Mouse (Mus musculus) bone marrow, adult 2 months (tissue): ENCODE measurements around the gene Cxcr5.

Source experiments
- CTCF ChIP-seq: fragments of 200-500 bp; IDR thresholded peaks from 2 replicates; pipeline ENCODE4 v1.5.1; 2011; ENCODE audit warnings: low read length, control low read depth; ENCODE audit not compliant: control insufficient read depth, insufficient read depth
- POLR2A ChIP-seq: fragments of 200-500 bp; IDR thresholded peaks from 2 replicates; pipeline ENCODE4 v1.6.1; 2011; ENCODE audit warnings: low read depth, mild to moderate bottlenecking, control low read depth, low read length, borderline replicate concordance; ENCODE audit not compliant: control insufficient read depth

GRCm38 (mm10) chr9:44489651-44490085, 72.0 kb downstream of the Cxcr5 start:
- no peak for TF ChIP-seq CTCF
- no peak for TF ChIP-seq POLR2A
